Mouse (Mus musculus) frontal cortex, adult (tissue): ENCODE results near the gene Plb1.
A peak's percentile ranks its signal among the peaks of the same experiment; 100 is the strongest.

Experiments
- ATAC-seq: cut with Nextera tagmentation; 2 replicates; pipeline ENCODE4 v1.9.2; 2017; ENCODE audit warnings: mild to moderate bottlenecking, moderate library complexity, mixed read lengths; ENCODE audit not compliant: low TSS enrichment

Plb1 gene

GRCm38 (mm10) chr5:32392281-32392680 is 159.8 kb downstream of the Plb1 start:
- ATAC-seq = no peak

GRCm38 (mm10) chr5:32394586-32394985 is 162.1 kb downstream of the Plb1 start:
- ATAC-seq = no peak

DNA sequence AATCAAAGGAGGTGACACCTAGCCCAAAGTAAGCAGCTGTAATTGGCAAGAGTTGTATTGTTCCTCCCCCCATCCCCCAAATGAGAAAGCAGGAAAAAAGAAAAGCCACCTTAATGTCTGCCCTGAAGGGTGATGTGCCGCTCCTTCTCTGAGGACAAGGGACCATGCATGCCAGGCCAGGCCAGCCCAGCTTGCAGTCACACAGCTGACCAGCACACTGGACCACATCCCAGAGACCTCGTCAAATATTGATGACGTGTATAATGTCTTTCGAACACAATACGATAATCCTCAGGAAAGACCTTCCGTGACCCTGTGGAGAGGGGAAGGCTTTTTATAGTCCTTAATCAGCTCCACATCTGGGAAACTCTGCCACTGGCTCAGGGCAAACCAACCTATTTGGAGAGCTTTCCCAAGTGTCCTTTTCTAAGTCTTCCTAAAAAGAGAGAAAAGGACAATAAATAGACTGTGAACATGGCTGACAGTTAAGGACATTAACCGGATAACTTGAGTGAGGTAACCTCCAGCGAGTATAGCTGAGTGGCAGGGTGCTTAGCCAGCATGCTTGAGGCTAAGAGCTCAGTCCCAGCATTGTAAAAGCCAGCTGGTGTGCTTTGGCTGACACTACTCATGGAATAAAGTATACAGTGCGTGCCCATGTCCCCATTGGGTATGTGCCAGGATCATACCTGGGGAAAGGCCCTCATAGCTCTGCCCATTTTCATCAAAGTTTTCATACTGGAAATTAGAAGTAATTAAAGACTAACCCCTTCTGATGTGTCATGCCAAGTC is 162.8 kb downstream of the Plb1 start:
- no peak for ATAC-seq

DNA sequence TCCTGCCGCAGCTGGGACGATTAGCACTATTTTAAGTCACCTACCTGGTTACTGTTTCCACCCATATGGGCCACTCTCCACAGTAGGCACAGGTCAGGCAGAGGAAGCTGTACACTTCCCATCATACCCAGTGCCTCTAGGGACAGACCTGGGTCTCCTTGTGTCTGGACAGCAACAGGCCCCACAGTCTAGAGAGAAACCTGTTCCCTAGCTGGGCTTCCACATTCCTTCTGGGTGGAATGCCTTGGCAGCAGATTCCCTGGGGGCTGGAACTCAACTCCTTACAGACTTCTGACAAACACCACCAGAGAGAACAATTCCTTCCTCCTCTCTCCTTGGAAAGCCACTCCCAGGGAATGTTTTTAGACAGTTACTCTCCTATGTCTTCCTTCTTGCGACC is 165.2 kb downstream of the Plb1 start:
- no peak for ATAC-seq

DNA sequence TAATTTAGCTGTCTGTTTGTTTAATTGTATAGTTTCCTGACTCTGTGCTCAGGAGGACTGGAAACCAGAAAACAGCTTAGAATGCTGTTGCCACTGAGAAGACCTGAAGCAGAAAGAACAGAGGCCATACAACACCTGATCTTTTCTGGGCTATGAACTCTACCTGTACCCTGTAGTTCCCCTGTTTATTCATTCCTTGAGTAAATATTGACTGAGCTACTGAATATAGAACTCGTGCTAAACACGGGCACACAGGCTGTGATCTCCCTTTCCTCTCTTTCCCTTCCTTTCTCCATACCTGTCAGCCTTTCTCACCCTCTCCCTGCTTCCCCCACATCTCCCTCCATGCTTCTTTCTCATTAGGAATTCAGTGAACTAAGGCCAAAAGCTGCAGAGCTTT is 168.4 kb downstream of the Plb1 start:
- no peak for ATAC-seq

DNA sequence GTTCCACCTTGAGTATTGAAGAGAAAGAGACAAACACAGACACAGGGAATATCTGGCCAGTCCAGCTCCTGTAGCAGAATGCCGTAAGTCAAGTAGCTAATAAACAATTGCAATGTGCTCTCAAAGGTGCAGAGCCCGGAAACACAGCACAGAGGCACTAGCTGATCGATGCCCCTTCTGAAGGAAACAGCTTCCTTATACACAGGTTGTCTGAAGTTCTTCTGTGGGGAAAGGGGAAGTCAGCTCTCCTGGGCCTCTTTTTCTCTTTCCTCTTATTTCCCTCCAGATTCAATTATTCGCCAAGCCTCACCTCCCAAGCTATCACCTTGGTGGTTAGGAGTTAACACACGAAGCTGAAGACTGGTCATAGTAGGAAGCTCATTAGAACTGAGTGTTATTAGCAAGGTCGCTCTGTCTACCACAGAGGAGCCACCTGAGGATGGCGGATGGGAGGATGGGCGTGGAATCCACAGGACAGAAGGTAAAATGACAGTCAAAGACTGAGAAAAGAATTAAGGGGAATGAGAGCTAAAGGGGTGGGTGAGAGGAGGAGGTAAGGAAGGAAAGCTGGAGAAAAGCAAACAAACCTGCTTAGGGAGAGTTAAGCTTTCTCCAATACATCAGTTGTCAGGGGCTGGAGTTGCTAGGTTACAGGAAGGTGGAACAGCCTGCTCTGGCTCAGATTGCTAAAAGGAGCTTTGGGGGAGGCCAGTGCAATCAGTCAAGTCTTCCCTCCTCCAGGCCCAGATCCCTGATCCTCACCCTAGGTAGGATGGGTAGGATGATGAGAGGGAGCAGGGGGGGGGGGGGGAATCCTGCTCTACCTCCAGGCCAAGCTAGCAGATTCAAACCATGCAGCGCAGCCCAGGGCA is 170.8 kb downstream of the Plb1 start:
- peak; percentile 52; the same call in 1 of the 2 replicates for ATAC-seq

DNA sequence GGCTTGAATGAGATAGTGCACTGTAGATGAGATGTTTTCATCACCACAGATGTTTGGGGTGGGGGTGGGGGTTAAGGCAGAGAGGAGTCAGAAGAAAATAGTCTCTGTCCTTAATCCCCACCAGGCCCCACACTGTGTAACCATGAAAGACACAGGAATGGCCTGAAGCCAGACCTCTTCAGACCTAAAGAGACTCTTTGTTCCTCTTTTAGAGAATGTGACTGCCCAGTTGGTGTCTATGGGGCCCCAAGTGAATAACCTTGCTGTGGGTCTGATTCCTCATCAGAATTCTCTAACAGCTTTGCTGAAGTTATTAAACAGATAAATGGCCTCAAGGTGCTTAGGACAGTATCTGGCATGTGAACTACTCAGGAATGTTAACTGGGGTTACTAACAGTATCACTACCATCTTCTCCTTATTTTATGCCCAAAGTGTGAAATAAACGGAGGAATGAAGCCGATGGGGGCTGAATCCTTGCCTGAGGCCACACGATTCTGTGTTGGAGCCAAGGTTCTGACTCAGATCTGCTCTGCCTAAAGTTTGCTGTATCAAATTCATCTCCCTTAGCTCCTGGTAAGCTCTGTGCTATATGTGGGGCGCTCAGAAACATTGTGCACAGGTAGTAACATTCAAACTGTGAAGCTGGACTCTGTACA is 172.8 kb downstream of the Plb1 start:
- no peak for ATAC-seq

DNA sequence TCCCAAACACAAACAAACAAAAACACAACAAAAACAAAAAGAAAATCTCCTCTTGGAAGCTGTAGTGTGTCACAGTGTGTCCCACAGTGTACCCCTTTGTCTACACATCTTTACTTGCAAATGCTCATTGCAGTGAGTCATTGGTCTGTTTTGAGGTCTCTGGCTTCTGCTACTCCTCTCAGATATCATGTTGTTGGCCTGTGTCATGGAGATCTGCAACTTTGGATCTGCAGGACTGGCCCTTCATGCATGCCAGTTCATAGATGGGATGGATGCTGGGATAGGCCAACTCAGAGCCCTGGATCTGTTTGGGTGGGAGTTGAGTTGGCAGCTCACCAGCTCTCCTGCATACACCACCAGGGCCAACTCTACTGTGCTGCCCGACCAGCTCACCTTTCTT is 176.3 kb downstream of the Plb1 start:
- ATAC-seq = no peak

- ATAC-seq = no peak
Measured at GRCm38 (mm10) chr5:32409747-32410146, 177.2 kb downstream of the Plb1 start.

GRCm38 (mm10) chr5:32410954-32411688 is 178.6 kb downstream of the Plb1 start:
- no peak for ATAC-seq

- no peak for ATAC-seq
Measured at GRCm38 (mm10) chr5:32412186-32412950, 179.9 kb downstream of the Plb1 start.

DNA sequence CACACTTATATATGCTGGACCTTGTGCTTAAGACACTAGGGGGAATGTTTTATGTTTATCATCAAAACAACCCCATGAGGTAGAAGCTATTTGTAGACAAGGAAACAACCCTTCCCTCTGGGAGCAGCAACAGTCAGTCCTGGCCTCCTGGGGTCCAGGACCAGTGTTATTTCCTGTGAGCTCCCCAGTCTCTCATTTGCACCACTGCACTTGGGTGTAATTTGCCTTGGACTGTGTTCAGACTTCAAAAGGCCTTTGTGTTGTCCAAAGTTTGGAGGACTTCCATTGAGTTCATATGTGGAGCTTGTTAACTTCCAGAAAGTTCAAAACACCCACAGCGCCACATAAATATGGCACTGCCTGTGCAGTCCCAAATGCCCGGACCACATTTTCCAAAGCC is 180.6 kb downstream of the Plb1 start:
- no peak for ATAC-seq

DNA sequence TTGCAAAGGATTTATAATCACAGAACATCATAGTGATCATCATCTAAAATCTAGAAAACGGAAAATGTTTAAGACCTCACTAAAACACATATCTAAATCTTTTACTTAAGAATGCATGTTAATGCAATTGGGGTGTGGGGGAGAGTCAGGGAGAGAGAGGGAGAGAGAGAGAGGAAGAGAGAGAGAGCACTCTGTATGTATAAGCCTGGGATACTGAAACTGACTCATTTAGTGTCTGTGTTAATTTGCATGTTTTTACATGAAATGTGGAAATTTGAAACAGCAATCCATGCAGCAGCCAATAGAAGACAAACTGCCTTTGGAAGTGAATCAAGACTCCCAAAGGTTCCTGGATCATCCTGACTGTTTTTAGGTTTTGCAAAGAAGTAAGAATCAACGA is 181.1 kb downstream of the Plb1 start:
- ATAC-seq = no peak; the same call in 1 of the 2 replicates

DNA sequence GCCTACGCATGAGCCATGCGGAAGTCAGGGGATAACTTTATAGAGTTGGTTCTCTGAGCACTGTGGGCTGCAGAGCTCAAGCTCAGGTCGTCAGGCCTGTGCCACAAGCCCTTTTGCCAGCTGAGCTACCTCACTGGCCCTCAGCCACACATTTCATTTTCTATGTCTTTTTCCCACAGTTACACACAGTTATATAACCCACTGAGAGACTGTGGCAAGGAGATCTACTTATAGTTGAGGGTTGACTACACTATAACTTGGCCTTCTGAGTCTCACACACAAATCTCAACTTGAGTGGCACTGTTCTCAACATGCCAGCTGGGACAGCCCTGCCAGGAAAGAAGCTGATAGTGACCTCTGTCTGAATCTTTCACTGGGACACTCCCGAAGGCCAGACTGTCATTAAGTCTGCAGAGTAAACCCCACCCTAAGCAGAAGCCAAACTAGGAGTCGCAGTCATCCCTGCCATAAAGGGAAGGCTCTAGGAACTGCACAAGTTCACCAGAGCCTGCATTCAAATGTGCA is 182.0 kb downstream of the Plb1 start:
- ATAC-seq = peak; percentile 78

GRCm38 (mm10) chr5:32415554-32415953 is 183.0 kb downstream of the Plb1 start:
- no peak for ATAC-seq
